Mouse (Mus musculus): ENCODE data around the gene Sec14l1. TPM values are rescaled to one million over a fixed set of nuclear protein-coding genes. Genes with fewer than 3 reads are reported as not detected.

Gene Sec14l1
- polyA plus RNA-seq, 1 experiment from 2014 or later, result 53.9 TPM

GRCm38 (mm10) chr11:117077227-117077626 lies 37.7 kb upstream of the Sec14l1 start:
- H3K4me3 ChIP-seq (ENCODE audit: low read length), result peak overlapping the region; percentile 85
- peaks cover 20% of the 10 kb centered on the region for H3K36me3 ChIP-seq (ENCODE audit: control insufficient read depth, insufficient read depth, low read length)
- ATAC-seq, result no peak
- peak overlapping the region; percentile 99 for H3K4me2 ChIP-seq (ENCODE audit: low read length)
- H3K9ac ChIP-seq (ENCODE audit: low read depth, low read length), result peak overlapping the region; percentile 90
- H3K4me1 ChIP-seq (ENCODE audit: control insufficient read depth, insufficient read depth, low read depth, low read length), result peaks cover 24% of the 10 kb centered on the region
- 7% methylated on average over 8 of the region's 8 CpGs for WGBS
- peak overlapping the region; percentile 83 for H3K27ac ChIP-seq (ENCODE audit: low read depth, low read length)
- no peaks in the 10 kb centered on the region for H3K27me3 ChIP-seq (replicated peaks; ENCODE audit: control insufficient read depth, insufficient read depth, low read length)
- H3K9me3 ChIP-seq (ENCODE audit: control insufficient read depth, low read length), result no peaks in the 10 kb centered on the region

GRCm38 (mm10) chr11:117077902-117078301 lies 37.1 kb upstream of the Sec14l1 start:
- H3K4me3 ChIP-seq (ENCODE audit: low read length), result no peak overlapping the region
- peak overlapping the region; percentile 90; the same call in 1 of the 2 replicates for H3K9ac ChIP-seq (ENCODE audit: low read depth, low read length)
- 87% methylated on average over 8 of the region's 8 CpGs for WGBS

GRCm38 (mm10) chr11:117078637-117079240 lies 36.2 kb upstream of the Sec14l1 start:
- H3K9ac ChIP-seq (ENCODE audit: low read depth, low read length), result no peak overlapping the region
- ATAC-seq, result no peak
- peaks cover 20% of the 10 kb centered on the region for H3K36me3 ChIP-seq (ENCODE audit: control insufficient read depth, insufficient read depth, low read length)
- no peaks in the 10 kb centered on the region for H3K9me3 ChIP-seq (ENCODE audit: control insufficient read depth, low read length)
- peaks cover 24% of the 10 kb centered on the region for H3K4me1 ChIP-seq (ENCODE audit: control insufficient read depth, insufficient read depth, low read depth, low read length)
- no peak overlapping the region for H3K4me3 ChIP-seq (ENCODE audit: low read length)
- H3K27me3 ChIP-seq (replicated peaks; ENCODE audit: control insufficient read depth, insufficient read depth, low read length), result no peaks in the 10 kb centered on the region
- no peak overlapping the region for H3K4me2 ChIP-seq (ENCODE audit: low read length)
- no peak overlapping the region for H3K27ac ChIP-seq (ENCODE audit: low read depth, low read length)
- WGBS, result 97% methylated on average over 12 of the region's 12 CpGs

More at GRCm38 (mm10) chr11:117077902-117078301, 37.1 kb upstream of the Sec14l1 start:
- Histone ChIP-seq H3K27me3 (replicated peaks; ENCODE audit: control insufficient read depth, insufficient read depth, low read length) (no peaks in the 10 kb centered on the region), H3K27ac (ENCODE audit: low read depth, low read length) (no peak overlapping the region), H3K36me3 (ENCODE audit: control insufficient read depth, insufficient read depth, low read length) (peaks cover 20% of the 10 kb centered on the region), H3K4me1 (ENCODE audit: control insufficient read depth, insufficient read depth, low read depth, low read length) (peaks cover 24% of the 10 kb centered on the region), H3K4me2 (ENCODE audit: low read length) (peak overlapping the region; percentile 99), H3K9me3 (ENCODE audit: control insufficient read depth, low read length) (no peaks in the 10 kb centered on the region)
- ATAC-seq, result no peak

GRCm38 (mm10) chr11:117079651-117080190 lies 35.2 kb upstream of the Sec14l1 start:
- Histone ChIP-seq H3K4me3 (ENCODE audit: low read length) (no peak overlapping the region), H3K27me3 (replicated peaks; ENCODE audit: control insufficient read depth, insufficient read depth, low read length) (no peaks in the 10 kb centered on the region), H3K4me1 (ENCODE audit: control insufficient read depth, insufficient read depth, low read depth, low read length) (peaks cover 24% of the 10 kb centered on the region), H3K4me2 (ENCODE audit: low read length) (no peak overlapping the region), H3K9me3 (ENCODE audit: control insufficient read depth, low read length) (no peaks in the 10 kb centered on the region), H3K27ac (ENCODE audit: low read depth, low read length) (no peak overlapping the region), H3K36me3 (ENCODE audit: control insufficient read depth, insufficient read depth, low read length) (peaks cover 20% of the 10 kb centered on the region), H3K9ac (ENCODE audit: low read depth, low read length) (no peak overlapping the region)
- no peak for ATAC-seq
- 90% methylated on average over 17 of the region's 17 CpGs for WGBS

- no peaks in the 10 kb centered on the region for H3K9me3 ChIP-seq (ENCODE audit: control insufficient read depth, low read length)
- H3K27me3 ChIP-seq (replicated peaks; ENCODE audit: control insufficient read depth, insufficient read depth, low read length), result no peaks in the 10 kb centered on the region
- no peak overlapping the region for H3K4me2 ChIP-seq (ENCODE audit: low read length)
- no peak overlapping the region for H3K27ac ChIP-seq (ENCODE audit: low read depth, low read length)
- ATAC-seq, result no peak
- no peak overlapping the region for H3K4me3 ChIP-seq (ENCODE audit: low read length)
- H3K9ac ChIP-seq (ENCODE audit: low read depth, low read length), result no peak overlapping the region
- 89% methylated on average over 11 of the region's 11 CpGs for WGBS
- H3K4me1 ChIP-seq (ENCODE audit: control insufficient read depth, insufficient read depth, low read depth, low read length), result peaks cover 24% of the 10 kb centered on the region
- peaks cover 20% of the 10 kb centered on the region for H3K36me3 ChIP-seq (ENCODE audit: control insufficient read depth, insufficient read depth, low read length)
These were observed 34.8 kb upstream of the Sec14l1 start for GRCm38 (mm10) chr11:117080209-117080608.

- 30% methylated on average over 16 of the region's 16 CpGs for WGBS
- H3K27me3 ChIP-seq (replicated peaks; ENCODE audit: control insufficient read depth, insufficient read depth, low read length), result no peaks in the 10 kb centered on the region
- peaks cover 19% of the 10 kb centered on the region for H3K4me1 ChIP-seq (ENCODE audit: control insufficient read depth, insufficient read depth, low read depth, low read length)
- no peaks in the 10 kb centered on the region for H3K9me3 ChIP-seq (ENCODE audit: control insufficient read depth, low read length)
- peak; percentile 70 for ATAC-seq
- H3K4me2 ChIP-seq (ENCODE audit: low read length), result peak overlapping the region; percentile 40
- no peak overlapping the region for H3K4me3 ChIP-seq (ENCODE audit: low read length)
- H3K9ac ChIP-seq (ENCODE audit: low read depth, low read length), result peak overlapping the region; percentile 8; the same call in 1 of the 2 replicates
- H3K36me3 ChIP-seq (ENCODE audit: control insufficient read depth, insufficient read depth, low read length), result peaks cover 20% of the 10 kb centered on the region
- peak overlapping the region; percentile 26; the same call in 1 of the 2 replicates for H3K27ac ChIP-seq (ENCODE audit: low read depth, low read length)
These were observed 33.6 kb upstream of the Sec14l1 start for GRCm38 (mm10) chr11:117081165-117082064.

GRCm38 (mm10) chr11:117082353-117082934 lies 32.5 kb upstream of the Sec14l1 start:
- ATAC-seq, result no peak
- Histone ChIP-seq H3K27ac (ENCODE audit: low read depth, low read length) (no peak overlapping the region), H3K4me2 (ENCODE audit: low read length) (no peak overlapping the region), H3K36me3 (ENCODE audit: control insufficient read depth, insufficient read depth, low read length) (peaks cover 20% of the 10 kb centered on the region), H3K4me1 (ENCODE audit: control insufficient read depth, insufficient read depth, low read depth, low read length) (peaks cover 16% of the 10 kb centered on the region), H3K27me3 (replicated peaks; ENCODE audit: control insufficient read depth, insufficient read depth, low read length) (no peaks in the 10 kb centered on the region), H3K4me3 (ENCODE audit: low read length) (no peak overlapping the region), H3K9me3 (ENCODE audit: control insufficient read depth, low read length) (no peaks in the 10 kb centered on the region), H3K9ac (ENCODE audit: low read depth, low read length) (no peak overlapping the region)
- 83% methylated on average over 11 of the region's 11 CpGs for WGBS

GRCm38 (mm10) chr11:117083052-117083881 lies 31.7 kb upstream of the Sec14l1 start:
- Histone ChIP-seq H3K4me2 (ENCODE audit: low read length) (no peak overlapping the region), H3K27ac (ENCODE audit: low read depth, low read length) (no peak overlapping the region), H3K27me3 (replicated peaks; ENCODE audit: control insufficient read depth, insufficient read depth, low read length) (no peaks in the 10 kb centered on the region), H3K4me3 (ENCODE audit: low read length) (no peak overlapping the region), H3K4me1 (ENCODE audit: control insufficient read depth, insufficient read depth, low read depth, low read length) (peaks cover 8% of the 10 kb centered on the region), H3K36me3 (ENCODE audit: control insufficient read depth, insufficient read depth, low read length) (peaks cover 19% of the 10 kb centered on the region), H3K9me3 (ENCODE audit: control insufficient read depth, low read length) (no peaks in the 10 kb centered on the region), H3K9ac (ENCODE audit: low read depth, low read length) (no peak overlapping the region)
- WGBS, result 86% methylated on average over 19 of the region's 19 CpGs
- ATAC-seq, result no peak

All from hindbrain, embryonic 16.5 days (tissue).